Mouse (Mus musculus) neutrophil, adult 83 days (primary cell): ENCODE measurements around the gene Aamdc. TPM values are rescaled to one million over a fixed set of nuclear protein-coding genes. Genes with fewer than 3 reads are reported as not detected.

Source experiments
- total RNA-seq, 2 experiments: library from RNA; stranded (reverse); gene quantifications; one replicate each; pipeline ENCODE4 v1.2.4; 2023

Gene Aamdc
- total RNA-seq, result 1 to 10 TPM; 4.8 to 6.0 TPM

DNA sequence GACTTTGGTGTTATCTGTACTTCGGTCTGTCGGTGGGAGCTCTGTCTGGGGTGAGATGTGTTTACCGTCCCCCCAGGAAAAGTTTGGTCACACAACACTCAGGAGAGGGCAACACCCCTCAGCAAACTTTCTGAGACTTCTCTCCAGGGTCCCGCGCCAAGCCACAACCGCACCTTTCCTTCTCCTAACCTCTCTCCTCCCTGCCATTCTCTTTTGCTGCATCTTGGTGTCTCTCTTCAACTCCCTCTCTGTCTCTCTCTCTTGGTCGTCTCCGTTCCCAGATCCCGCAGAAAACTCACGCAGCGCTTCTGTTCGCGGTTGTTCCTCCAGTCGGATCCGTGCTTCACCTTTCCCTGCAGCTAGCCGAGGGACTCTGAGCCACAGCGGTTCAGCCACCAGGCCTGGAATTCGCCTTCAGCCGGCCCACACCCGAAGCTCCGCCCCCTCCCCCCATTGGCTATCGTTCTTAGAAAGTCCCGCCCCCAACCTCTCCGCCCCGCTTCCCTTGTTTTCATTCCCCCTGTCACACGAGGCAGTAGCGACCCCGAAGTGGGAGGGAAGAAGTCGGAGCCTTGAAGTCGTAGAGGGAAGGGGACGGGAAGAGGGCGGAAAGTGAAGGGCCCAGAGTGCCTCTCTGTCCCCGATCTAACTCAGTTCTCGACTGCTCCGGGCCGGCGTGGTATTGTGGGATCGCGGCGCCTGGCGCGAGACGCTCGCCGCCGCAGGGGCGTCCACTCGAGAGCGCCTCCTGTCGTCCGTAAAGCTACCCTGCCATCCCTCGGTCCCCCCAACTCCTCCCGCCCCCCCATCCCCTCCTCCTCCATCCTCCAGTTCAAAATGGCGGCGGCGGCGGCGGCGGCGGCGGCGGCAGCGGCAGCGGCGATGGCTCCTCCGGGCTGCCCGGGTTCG is at the start of gene Aamdc, which contains the start of gene Rsf1:
Gene Aamdc (minus strand): TSS at position 431 of the 909 bp plus-strand sequence.
Gene Rsf1 (plus strand): TSS at position 823 of the 909 bp plus-strand sequence.

Other genes with a start within 250 kb of the Aamdc start
- 1 to 10 TPM; 1.5 to 1.6 TPM for gene Usp35, start 247.5 kb downstream of the Aamdc start, total RNA-seq
- 1 to 10 TPM; 2.5 to 2.6 TPM for gene Kctd21, start 247.2 kb downstream of the Aamdc start, total RNA-seq
- gene Alg8, start 207.9 kb downstream of the Aamdc start, total RNA-seq, result 10 to 100 TPM; 11.2 to 14.0 TPM
- 10 to 100 TPM; 57.3 to 61.3 TPM for gene Ndufc2, start 179.5 kb downstream of the Aamdc start, total RNA-seq
- gene Thrsp, start 161.8 kb downstream of the Aamdc start, total RNA-seq, result not detected
- 1 to 10 TPM; 2.0 to 3.5 TPM for gene Kctd14, start 128.2 kb downstream of the Aamdc start, total RNA-seq
- gene Ints4, start 98.5 kb downstream of the Aamdc start, total RNA-seq, result 10 to 100 TPM; 27.1 to 28.1 TPM
- gene Rsf1, start 392 bp upstream of the Aamdc start, total RNA-seq, result 10 to 100 TPM; 28.7 to 30.5 TPM
- 10 to 100 TPM; 35.9 to 37.3 TPM for gene Clns1a, start 117.1 kb upstream of the Aamdc start, total RNA-seq
- under 1 TPM; 0.81 to 0.93 TPM for gene Aqp11, start 158.8 kb upstream of the Aamdc start, total RNA-seq
- 10 to 100 TPM; 41.4 to 42.7 TPM for gene Pak1, start 209.0 kb upstream of the Aamdc start, total RNA-seq